Mouse (Mus musculus): ENCODE measurements around the gene Rsph14.

DNA sequence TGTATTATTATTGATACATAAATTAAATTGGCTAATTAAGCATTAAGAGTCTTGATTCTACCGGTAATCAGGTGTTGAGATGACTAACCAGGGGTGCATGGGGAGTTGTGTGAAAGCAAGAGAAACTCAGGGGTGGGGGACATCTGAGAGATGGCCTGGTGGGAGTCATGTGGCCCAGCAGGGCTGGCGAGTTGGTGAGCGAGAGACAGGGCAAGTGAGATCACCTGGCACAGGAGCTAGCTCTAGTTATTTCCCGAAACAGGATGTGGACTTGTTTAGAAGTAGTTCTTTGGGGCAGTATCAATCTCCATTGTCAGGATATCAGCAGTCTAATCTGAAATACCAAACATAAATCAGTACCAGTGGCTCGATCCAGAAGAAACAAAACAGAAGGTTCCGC is 100.8 kb downstream of the Rsph14 start:
- no peak for TF ChIP-seq CTCF (IDR thresholded peaks at IDR 0.05; ENCODE audit: insufficient read depth, low read length)
- TF ChIP-seq POLR2A (IDR thresholded peaks at IDR 0.05; ENCODE audit: borderline replicate concordance, extremely low read depth, low read depth, low read length): no peak
